Mouse (Mus musculus) lung, adult 2 months (tissue): ENCODE results near the gene Ndc80.

ENCODE experiments used
- CTCF ChIP-seq: fragments of 200-500 bp; IDR thresholded peaks from 2 replicates; pipeline ENCODE4 v1.5.1; 2011; ENCODE audit warnings: mild to moderate bottlenecking, low read length, control low read depth; ENCODE audit not compliant: insufficient read depth
- POLR2A ChIP-seq: fragments of 200-500 bp; IDR thresholded peaks from 2 replicates; pipeline ENCODE4 v1.6.1; 2011; ENCODE audit warnings: low read depth, mild to moderate bottlenecking, control low read depth, low read length, borderline replicate concordance; ENCODE audit errors: extremely low read depth

GRCm38 (mm10) chr17:71477481-71477880 is 49.2 kb downstream of the Ndc80 start:
- no peak for TF ChIP-seq CTCF
- no peak for TF ChIP-seq POLR2A
